Mouse (Mus musculus) lung, postnatal 0 days (tissue): ENCODE data around the gene Adcy1. TPM values are rescaled to one million over a fixed set of nuclear protein-coding genes. Genes with fewer than 3 reads are reported as not detected.

Experiments used
- ATAC-seq: fragments of 200-750 bp; cut with Nextera tagmentation; 2 replicates; pipeline ENCODE4 v1.8.0; 2017; ENCODE audit warnings: moderate library complexity
- DNase-seq: peaks from one replicate; pipeline ENCODE4 v3.0.0-alpha.2; 2016; ENCODE audit warnings: low spot score
- H3K27ac ChIP-seq: fragments of 300-500 bp; sonication (generic); 2 replicates; pipeline ENCODE4 v1.5.1; 2014; ENCODE audit warnings: antibody characterized with exemption, mild to moderate bottlenecking, low read length, mixed read lengths
- H3K27me3 ChIP-seq: fragments of 300-500 bp; sonication (generic); replicated peaks from 2 replicates; pipeline ENCODE4 v1.6.1; 2014; ENCODE audit warnings: low read length, mixed read lengths; ENCODE audit not compliant: insufficient read depth
- H3K36me3 ChIP-seq: fragments of 300-500 bp; sonication (generic); 2 replicates; pipeline ENCODE4 v1.6.1; 2014; ENCODE audit warnings: low read length, mixed read lengths; ENCODE audit not compliant: insufficient read depth
- H3K4me1 ChIP-seq: fragments of 300-500 bp; sonication (generic); 2 replicates; pipeline ENCODE4 v1.6.1; 2014; ENCODE audit warnings: antibody characterized with exemption, low read depth, low read length, mixed read lengths; ENCODE audit not compliant: insufficient read depth
- H3K4me2 ChIP-seq: fragments of 300-500 bp; sonication (generic); replicated peaks from 2 replicates; pipeline ENCODE4 v1.6.1; 2014; ENCODE audit warnings: low read depth, mild to moderate bottlenecking, low read length, moderate library complexity, mixed read lengths
- H3K4me3 ChIP-seq: fragments of 300-500 bp; sonication (generic); 2 replicates; pipeline ENCODE4 v1.5.1; 2014; ENCODE audit warnings: low read depth, low read length
- H3K9ac ChIP-seq: fragments of 300-500 bp; sonication (generic); replicated peaks from 2 replicates; pipeline ENCODE4 v1.6.1; 2014; ENCODE audit warnings: low read depth, mild to moderate bottlenecking
- H3K9me3 ChIP-seq: fragments of 300-500 bp; sonication (generic); 2 replicates; pipeline ENCODE4 v1.6.1; 2016; ENCODE audit warnings: low read length, mixed read lengths
- CTCF ChIP-seq: IDR thresholded peaks from 2 replicates; pipeline ENCODE4 v1.5.1; 2016; ENCODE audit warnings: antibody characterized with exemption, mild to moderate bottlenecking
- EP300 ChIP-seq: IDR thresholded peaks from 2 replicates; pipeline ENCODE4 v1.6.1; 2016; ENCODE audit warnings: antibody characterized with exemption, mild to moderate bottlenecking, control low read depth
- WGBS: fragments of 180-500 bp; shearing (Covaris S2); extraction: QIAGEN DNeasy Blood & Tissue Kit; methylation state at CpG from one replicate; pipeline ENCODE4 v1.1.7; 2014; 5-methylcytosine and 5-hydroxymethylcytosine counted together
- polyA plus RNA-seq: library from polyadenylated mRNA; unstranded; fragments of >200 nt; fragmentation: Nextera tagmentation; extraction: Ambion mirVana; gene quantifications from 2 replicates; pipeline ENCODE4 v1.2.1, GENCODE M21; 2015

Adcy1 gene
- polyA plus RNA-seq, 1 experiment from 2014 or later: 0.24 TPM

- H3K36me3 ChIP-seq: no peaks in the 10 kb centered on the region
- no peak overlapping the region for H3K27ac ChIP-seq
- 54% methylated on average over 7 of the region's 7 CpGs for WGBS
- no peak for TF ChIP-seq CTCF
- TF ChIP-seq EP300: no peak
- ATAC-seq: peak; percentile 40; the same call in 1 of the 2 replicates
- no peaks in the 10 kb centered on the region for H3K9me3 ChIP-seq
- no peaks in the 10 kb centered on the region for H3K4me1 ChIP-seq
- H3K4me2 ChIP-seq: no peak overlapping the region
- H3K4me3 ChIP-seq: no peak overlapping the region
- H3K9ac ChIP-seq: no peak overlapping the region
- no peaks in the 10 kb centered on the region for H3K27me3 ChIP-seq
- DNase-seq: peak; percentile 57
These were observed 138.9 kb downstream of the Adcy1 start for GRCm38 (mm10) chr11:7202206-7202605.

GRCm38 (mm10) chr11:7203846-7204245, 140.6 kb downstream of the Adcy1 start:
- Histone ChIP-seq H3K27ac (no peak overlapping the region), H3K27me3 (no peaks in the 10 kb centered on the region), H3K9me3 (no peaks in the 10 kb centered on the region), H3K36me3 (no peaks in the 10 kb centered on the region), H3K4me1 (no peaks in the 10 kb centered on the region), H3K9ac (no peak overlapping the region), H3K4me2 (no peak overlapping the region), H3K4me3 (no peak overlapping the region)
- 84% methylated on average over 9 of the region's 9 CpGs for WGBS
- DNase-seq (no peak), ATAC-seq (no peak)
- TF ChIP-seq EP300: no peak
- TF ChIP-seq CTCF: no peak

GRCm38 (mm10) chr11:7210343-7210742, 147.1 kb downstream of the Adcy1 start:
- H3K4me3 ChIP-seq: no peak overlapping the region
- H3K36me3 ChIP-seq: no peaks in the 10 kb centered on the region
- H3K4me2 ChIP-seq: no peak overlapping the region
- peak; percentile 93 for TF ChIP-seq CTCF
- no peak for TF ChIP-seq EP300
- ATAC-seq (no peak), DNase-seq (peak; percentile 68)
- 12% methylated on average over 6 of the region's 6 CpGs for WGBS
- no peak overlapping the region for H3K27ac ChIP-seq
- H3K27me3 ChIP-seq: peaks cover 15% of the 10 kb centered on the region
- H3K9me3 ChIP-seq: no peaks in the 10 kb centered on the region
- H3K9ac ChIP-seq: no peak overlapping the region
- 0 out of 2 replicates have a peak, but pooled peaks cover 6% of the 10 kb centered on the region for H3K4me1 ChIP-seq

GRCm38 (mm10) chr11:7211211-7211610, 147.9 kb downstream of the Adcy1 start:
- Histone ChIP-seq H3K4me2 (peak overlapping the region; percentile 25; the same call in 1 of the 2 replicates), H3K4me3 (no peak overlapping the region)

GRCm38 (mm10) chr11:7212126-7212798, 149.0 kb downstream of the Adcy1 start:
- Histone ChIP-seq H3K4me2 (peak overlapping the region; percentile 76), H3K27ac (no peak overlapping the region), H3K4me1 (0 out of 2 replicates have a peak, but pooled peaks cover 6% of the 10 kb centered on the region), H3K27me3 (peaks cover 15% of the 10 kb centered on the region), H3K9me3 (no peaks in the 10 kb centered on the region), H3K9ac (no peak overlapping the region), H3K4me3 (peak overlapping the region; percentile 53), H3K36me3 (no peaks in the 10 kb centered on the region)
- no peak for ATAC-seq
- TF ChIP-seq CTCF (no peak), EP300 (no peak)
- peak; percentile 25 for DNase-seq
- 22% methylated on average over 17 of the region's 17 CpGs for WGBS

More at GRCm38 (mm10) chr11:7211211-7211610, 147.9 kb downstream of the Adcy1 start:
- Histone ChIP-seq H3K27me3 (peaks cover 15% of the 10 kb centered on the region), H3K9me3 (no peaks in the 10 kb centered on the region), H3K36me3 (no peaks in the 10 kb centered on the region), H3K9ac (no peak overlapping the region), H3K4me1 (0 out of 2 replicates have a peak, but pooled peaks cover 6% of the 10 kb centered on the region), H3K27ac (no peak overlapping the region)
- DNase-seq (no peak), ATAC-seq (no peak)
- TF ChIP-seq EP300 (no peak), CTCF (no peak)
- WGBS: 11% methylated on average over 9 of the region's 9 CpGs

- H3K9ac ChIP-seq: peak overlapping the region; percentile 13; the same call in 1 of the 2 replicates
- peak overlapping the region; percentile 53 for H3K4me3 ChIP-seq
- H3K9me3 ChIP-seq: no peaks in the 10 kb centered on the region
- no peak overlapping the region for H3K27ac ChIP-seq
- peaks cover 15% of the 10 kb centered on the region for H3K27me3 ChIP-seq
- ATAC-seq (no peak), DNase-seq (no peak)
- 0 out of 2 replicates have a peak, but pooled peaks cover 6% of the 10 kb centered on the region for H3K4me1 ChIP-seq
- peak overlapping the region; percentile 76 for H3K4me2 ChIP-seq
- no peaks in the 10 kb centered on the region for H3K36me3 ChIP-seq
- WGBS: 2% methylated on average over 19 of the region's 19 CpGs
- TF ChIP-seq CTCF: no peak
- no peak for TF ChIP-seq EP300
These were observed 149.8 kb downstream of the Adcy1 start for GRCm38 (mm10) chr11:7213161-7213500.
